Mouse (Mus musculus): ENCODE data around the gene 4933430I17Rik. TPM values are rescaled to one million over a fixed set of nuclear protein-coding genes. Genes with fewer than 3 reads are reported as not detected.

The 4933430I17Rik gene
- total RNA-seq, 4 experiments from 2014 or later = 0.35 to 0.73 (median 0.44) TPM

DNA sequence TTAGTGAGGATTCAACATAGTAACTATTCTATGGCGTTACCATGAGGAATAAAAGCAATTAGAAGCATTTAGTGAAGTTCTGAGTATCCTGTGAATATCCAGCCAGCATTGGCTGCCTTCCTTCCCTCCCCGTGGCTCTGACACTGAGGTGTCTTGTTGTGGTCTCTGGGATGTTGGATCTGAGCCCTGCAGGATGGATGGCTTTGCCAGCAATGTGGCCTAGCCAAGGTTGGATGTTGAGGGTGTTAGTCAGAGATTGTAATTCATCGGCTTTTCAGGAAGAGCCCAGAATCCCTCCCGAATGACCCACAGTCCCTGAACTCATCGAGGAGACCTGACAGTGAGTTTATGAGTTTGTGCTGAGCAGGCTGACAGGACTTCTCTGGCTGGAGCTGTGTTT is 70.9 kb downstream of the 4933430I17Rik start:
- DNase-seq (ENCODE audit: low spot score in 2 of 2) = no peak

Other genes starting within 250 kb of the 4933430I17Rik start
- gene Fkbp15, start 164.8 kb upstream of the 4933430I17Rik start, total RNA-seq (2022) = 10 to 100 TPM; 34.7 to 40.4 (median 38.3) TPM
- gene Slc31a1, start 164.6 kb upstream of the 4933430I17Rik start, total RNA-seq (2022) = 10 to 100 TPM; 12.1 to 13.9 (median 13.0) TPM
- 10 to 100 TPM; 47.8 to 58.0 (median 54.3) TPM for gene Cdc26, start 116.7 kb upstream of the 4933430I17Rik start, total RNA-seq (2022)
- 10 to 100 TPM; 11.4 to 13.8 (median 12.6) TPM for gene Prpf4, start 116.6 kb upstream of the 4933430I17Rik start, total RNA-seq (2022)
- not detected for gene Rnf183, start 90.1 kb upstream of the 4933430I17Rik start, total RNA-seq (2022)
- gene Wdr31, start 54.5 kb upstream of the 4933430I17Rik start, total RNA-seq (2022) = 10 to 100 TPM in 2 of 4 experiments, 1 to 10 TPM in 2; 9.1 to 11.4 (median 10.6) TPM
- under 1 TPM in 3 of 4 experiments, not detected in 1; 0.32 to 0.61 (median 0.41) TPM for gene Bspry, start 45.3 kb upstream of the 4933430I17Rik start, total RNA-seq (2022)
- gene Hdhd3, start 21.9 kb upstream of the 4933430I17Rik start, total RNA-seq (2022) = 1 to 10 TPM; 7.8 to 9.6 (median 9.5) TPM
- gene Alad, start 5.5 kb upstream of the 4933430I17Rik start, total RNA-seq (2022) = 10 to 100 TPM; 35.5 to 39.6 (median 36.9) TPM
- 10 to 100 TPM; 27.6 to 29.5 (median 28.3) TPM for gene Pole3, start 301 bp upstream of the 4933430I17Rik start, total RNA-seq (2022)
- gene Rgs3, start 34.5 kb downstream of the 4933430I17Rik start, total RNA-seq (2022) = 10 to 100 TPM; 30.4 to 34.1 (median 32.8) TPM

All from left cerebral cortex, adult 8-10 months (tissue).